Mouse (Mus musculus) c-Kit-negative CD71-positive TER-119-positive erythroid progenitor cells, embryonic 14.5 days (primary cell): ENCODE measurements around the gene Nub1.
"Not testable (repeated sequence)": the region's sequence is repeated elsewhere in the genome, so short reads cannot be mapped to it uniquely, and the experiment has no call there.

ENCODE experiments used
- DNase-seq: peaks from one replicate; pipeline ENCODE4 v3.0.0-alpha.2; 2013; ENCODE audit warnings: low read depth, low spot score

Nub1 gene

DNA sequence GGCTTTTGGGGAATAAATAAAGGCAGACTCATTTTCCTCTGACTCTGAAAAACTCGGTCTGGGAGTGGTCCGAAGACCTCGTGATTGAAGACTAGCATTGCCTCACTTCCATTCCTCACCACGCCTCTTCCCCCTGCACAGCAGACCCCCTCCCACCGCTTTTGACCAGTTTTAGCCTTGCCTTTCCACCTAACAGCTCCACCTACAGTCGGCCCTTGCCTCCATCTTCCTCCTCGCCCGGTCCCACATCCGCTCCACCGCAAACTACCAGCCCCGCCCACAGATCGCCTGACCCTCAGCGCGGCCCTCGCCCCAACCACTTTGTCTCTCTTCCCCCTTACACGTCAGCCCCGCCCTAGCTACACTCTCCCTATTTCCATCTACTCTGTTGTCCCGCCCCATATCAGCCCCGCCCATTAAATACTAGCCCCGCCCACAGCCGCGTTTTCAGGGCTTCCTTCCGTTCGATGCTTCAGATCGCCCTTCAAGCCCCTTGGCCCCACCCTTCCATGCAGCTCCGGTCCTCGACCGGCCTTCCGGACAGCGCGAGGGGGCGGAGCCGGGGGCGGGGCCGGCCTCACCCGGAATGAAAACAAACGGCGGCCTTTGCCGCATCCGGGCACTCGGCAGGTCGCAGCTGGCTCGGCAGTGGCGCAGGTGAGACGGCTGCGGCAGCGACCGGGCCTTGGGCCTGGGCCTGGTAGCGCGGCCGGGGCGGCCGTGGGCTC, at the start of gene Nub1:
TSS of gene Nub1 (plus strand) at position 167 of the 728 bp plus-strand sequence.
- DNase-seq = peak; percentile 99

DNA sequence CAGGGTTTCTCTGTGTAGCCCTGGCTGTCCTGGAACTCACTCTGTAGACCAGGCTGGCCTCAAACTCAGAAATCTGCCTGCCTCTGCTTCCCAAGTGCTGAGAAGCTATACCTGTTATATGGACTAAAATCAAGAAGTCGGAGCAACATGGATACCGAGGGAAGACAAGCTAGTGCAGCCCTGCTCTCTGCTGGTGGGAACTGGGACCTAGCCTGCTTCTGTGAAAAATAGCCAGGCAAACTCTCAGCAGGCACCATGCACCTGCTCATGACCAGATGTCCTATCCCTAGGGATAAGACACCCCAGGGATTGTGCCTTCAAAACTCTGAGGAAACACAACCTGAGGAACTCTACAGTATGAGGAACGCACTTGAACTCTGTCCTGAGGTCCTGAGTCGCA, 48.3 kb upstream of the Nub1 start:
- no peak for DNase-seq

DNA sequence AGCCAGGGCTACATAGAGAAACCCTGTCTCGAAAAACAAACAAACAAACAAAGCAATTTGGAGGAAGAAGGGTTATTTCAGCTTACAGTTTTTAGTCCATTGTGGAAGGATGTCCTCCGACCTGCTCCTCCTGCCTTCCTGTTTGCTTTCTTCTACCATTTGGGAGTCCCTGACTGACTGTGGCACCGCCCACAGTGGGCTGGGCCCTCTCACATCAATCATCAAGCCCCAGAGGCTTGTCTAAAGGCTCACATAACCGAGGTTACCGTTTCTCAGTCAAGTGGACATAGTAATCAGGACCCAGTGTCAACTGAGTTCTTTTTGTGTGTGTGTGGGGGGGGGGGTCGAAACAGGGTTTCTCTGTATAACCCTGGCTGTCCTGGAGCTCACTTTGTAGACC, 47.2 kb upstream of the Nub1 start:
- no peak for DNase-seq

DNA sequence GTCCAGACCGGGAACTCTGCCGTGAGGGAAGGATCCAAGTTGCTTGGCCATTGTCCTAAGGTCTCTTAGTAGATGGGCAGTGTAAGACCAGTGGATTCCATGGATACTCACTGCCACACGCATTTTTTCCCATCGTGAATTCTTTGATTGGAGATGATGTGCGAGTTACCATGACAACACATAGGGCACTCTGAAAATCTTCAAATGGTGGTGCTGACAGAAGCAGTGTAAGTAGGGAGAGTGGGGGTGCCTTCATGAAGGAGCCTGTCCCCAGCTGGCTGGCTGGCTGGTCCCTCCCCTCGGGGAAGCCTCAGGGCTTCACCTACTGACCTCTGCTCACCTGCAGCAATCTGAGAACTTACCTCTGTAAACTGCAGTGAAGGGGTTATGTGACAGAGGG, 46.3 kb upstream of the Nub1 start:
- DNase-seq = no peak

DNA sequence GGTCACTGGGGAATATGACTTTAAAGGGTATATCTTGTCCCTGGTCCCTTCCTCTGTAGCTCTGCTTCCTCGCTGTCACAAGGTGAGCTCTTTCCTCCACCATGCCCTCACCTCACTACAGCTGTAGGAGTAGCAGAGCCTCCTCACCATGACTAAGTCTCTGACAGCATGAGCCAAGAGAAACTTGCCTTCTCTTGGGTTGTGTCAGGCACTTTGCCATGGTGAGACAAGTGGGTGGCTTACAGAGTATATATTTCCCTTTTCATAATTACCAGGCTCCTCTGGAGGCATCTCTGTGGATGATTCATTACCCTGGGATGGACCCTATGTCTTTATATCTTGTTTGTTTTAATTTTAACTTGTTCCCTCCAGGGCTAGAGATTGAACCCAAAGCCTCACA, 39.9 kb upstream of the Nub1 start:
- DNase-seq = no peak

DNA sequence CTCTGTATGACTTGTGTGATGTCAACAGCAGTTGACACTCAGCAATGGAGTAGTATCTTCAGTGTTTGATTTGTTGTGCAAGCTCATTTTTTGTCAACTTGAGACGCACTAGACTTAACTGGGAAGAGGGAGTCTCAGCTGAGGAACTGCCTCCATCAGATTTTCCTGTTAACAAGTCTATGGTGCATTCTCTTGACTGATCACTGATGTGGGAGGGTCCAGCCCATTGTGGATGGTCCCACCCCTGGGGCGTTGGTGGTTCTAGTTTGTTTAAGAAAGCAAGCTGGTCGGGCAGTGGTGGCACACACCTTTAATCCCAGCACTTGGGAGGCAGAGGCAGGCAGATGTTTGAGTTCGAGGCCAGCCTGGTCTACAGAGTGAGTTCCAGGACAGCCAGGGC, 36.1 kb upstream of the Nub1 start:
- DNase-seq = no peak

DNA sequence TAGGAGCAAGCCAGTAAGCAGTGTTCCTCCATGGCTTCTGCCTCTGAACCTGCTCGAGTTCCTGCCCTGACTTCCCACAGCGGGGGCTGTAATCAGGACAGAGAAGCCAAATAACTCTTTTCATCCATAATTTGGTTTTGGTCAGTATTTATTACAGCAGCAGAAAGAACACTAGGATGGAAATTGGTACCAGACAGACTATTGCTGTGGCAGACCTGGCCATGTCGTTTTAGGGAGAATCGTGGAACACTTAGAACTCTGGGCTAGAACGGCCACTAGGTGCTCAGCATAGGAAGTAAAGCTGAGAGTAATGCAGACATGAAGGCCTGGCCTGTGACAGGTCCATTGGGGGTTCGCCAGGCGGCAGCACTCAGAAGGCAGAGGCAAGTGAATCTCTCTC, 35.6 kb upstream of the Nub1 start:
- no peak for DNase-seq

DNA sequence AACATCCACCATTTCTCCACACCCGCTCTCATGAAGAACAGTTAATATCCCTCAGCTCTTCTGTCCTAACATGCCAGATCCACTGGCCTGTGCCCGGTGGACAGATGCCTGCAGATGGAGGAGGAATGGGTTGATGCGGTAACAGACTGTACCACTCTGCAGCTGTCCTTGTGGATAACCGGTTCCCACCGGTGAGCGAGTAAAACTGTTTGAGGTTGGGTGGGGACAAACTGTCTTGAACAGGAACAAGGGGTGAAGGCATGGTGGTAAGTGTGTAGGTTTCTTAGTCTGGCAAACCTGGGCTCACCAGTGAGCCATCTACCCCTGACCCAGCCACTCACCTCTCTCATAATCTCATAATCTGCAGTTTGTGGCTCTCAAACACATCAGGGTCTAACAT, 34.0 kb upstream of the Nub1 start:
- DNase-seq = no peak

DNA sequence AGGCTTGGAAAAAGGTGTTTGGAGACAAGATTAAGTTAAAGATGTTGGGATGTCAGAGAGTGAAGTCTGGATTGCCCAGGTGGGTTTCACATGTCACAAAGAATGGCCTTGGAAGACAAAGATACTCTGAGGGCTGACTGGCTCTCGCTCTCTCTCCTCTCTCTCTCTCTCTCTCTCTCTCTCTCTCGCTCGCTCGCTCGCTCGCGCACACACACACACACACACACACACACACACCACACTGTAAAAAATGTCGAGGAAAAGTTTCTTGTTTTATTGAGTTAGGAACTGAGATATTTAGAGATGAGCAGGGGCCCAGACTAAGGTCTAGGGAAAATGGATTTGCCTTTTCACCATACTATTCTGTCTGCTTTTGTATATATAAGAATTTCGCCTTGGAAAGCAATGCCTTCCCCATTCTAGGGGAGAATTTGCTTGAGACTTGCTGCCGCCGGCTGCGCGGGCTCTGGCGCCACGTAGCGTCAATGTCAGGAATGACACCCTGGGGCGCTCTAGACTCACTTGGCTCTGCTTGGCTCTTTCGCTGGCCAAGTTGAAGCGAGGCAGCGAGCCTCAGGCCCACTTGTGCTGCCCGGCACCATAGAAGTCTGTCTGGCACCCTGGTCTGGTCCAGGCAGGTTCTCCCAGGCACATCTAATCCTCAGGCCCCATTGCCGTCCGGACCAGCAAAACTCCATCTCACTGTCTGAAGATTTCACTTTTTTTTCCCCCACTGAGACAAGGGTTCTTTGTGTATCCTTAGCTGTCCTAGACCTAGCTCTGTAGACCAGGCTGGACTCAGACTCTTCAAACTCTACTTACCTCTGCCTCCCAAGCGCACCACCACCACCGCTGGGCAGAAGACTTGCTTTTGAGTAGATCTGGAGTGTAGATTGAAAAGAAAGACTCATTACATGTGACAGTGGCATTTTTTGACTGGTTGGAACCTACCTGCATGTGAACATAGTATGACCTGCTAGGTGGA, 33.3 kb upstream of the Nub1 start:
- peak; percentile 4 for DNase-seq

DNA sequence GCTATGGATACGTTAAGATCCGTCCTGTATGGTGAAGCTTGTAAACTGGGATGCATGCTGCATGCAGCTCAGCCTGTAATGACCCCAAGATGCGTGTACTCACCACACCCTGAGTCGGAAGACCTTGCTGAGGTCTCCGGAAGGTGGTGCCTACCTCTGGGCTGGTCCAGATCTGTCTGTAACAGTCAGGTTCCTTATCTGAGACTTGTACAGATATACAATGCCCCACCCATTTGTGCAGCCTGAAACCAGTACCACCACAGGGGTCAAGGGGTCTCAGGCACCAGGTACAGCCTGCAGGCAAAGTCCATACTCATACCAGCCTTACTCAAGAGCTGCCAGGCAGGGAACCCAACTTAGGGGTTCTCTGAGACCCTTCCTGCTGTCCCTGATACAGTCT, 32.6 kb upstream of the Nub1 start:
- no peak for DNase-seq

DNA sequence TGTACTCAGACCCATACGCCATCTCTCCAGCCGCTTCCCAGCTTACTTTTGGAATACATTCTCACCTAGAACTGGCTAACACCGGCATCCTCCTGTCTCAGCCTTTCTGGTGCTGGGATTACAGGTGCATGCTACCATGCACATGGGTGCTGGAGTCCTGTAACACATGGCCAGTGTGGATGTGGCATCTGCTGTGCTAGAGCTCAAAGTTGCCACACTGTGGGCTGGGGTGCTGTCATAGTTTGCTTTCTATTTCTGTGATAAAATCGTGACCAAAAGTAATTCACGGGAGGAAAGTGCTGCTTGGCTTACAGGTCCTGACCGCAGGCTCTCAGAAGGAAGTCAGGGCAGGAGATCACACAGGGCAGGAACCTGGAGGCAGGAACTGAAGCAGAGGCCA, 30.8 kb upstream of the Nub1 start:
- no peak for DNase-seq

DNA sequence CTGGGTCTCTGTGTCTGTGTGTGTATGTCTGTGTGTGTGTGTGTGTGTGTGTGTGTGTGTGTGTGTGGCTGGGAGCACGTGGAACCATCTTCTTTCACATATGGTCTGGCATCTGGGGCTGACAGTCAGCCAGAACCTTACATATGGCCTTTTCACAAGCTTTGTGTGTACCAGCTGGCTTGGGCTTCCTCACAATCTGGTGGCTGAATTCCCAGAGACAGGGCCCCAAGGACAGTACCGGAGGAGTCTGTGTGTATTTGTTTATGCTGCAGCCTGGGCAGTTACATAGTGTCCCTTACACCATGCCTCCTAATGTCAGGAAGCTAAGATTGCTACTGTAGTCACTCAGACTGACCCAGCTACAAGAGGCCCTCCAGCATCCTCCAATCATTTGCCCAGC, 28.2 kb upstream of the Nub1 start:
- DNase-seq = no peak

DNA sequence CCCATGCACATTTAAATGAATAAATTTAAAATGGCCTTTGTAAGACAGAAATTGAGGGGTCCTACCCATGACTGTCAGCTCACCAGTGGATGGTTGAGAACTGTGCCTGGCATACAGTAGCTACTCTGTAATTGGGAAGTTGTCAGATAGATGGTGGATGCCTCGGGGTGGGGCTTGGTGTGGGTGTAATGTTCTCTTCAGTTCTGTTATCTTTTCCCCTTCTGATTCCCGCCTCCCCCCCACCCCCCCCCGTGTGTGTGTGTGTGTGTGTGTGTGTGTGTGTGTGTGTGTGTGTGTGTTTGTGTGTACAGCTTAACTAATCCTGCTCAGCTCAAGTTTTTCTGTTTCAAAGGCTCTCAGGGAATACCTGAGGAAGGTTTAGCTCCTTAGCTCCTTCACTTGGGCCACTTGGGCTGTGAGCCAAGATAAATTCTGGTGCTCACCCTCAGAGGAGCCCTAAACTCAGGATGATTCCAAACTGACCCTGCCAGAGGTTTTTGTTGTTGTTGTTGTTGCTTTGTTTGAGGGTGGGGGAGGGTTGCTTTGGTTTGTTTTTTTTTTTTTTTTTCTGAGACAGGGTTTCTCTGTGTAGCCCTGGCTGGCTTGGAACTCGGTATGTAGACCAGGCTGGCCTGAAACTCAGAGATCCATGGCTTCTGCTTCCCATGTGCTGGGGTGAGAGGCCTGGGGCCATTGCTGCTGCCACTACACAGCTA, 25.5 kb upstream of the Nub1 start:
- no peak for DNase-seq

DNA sequence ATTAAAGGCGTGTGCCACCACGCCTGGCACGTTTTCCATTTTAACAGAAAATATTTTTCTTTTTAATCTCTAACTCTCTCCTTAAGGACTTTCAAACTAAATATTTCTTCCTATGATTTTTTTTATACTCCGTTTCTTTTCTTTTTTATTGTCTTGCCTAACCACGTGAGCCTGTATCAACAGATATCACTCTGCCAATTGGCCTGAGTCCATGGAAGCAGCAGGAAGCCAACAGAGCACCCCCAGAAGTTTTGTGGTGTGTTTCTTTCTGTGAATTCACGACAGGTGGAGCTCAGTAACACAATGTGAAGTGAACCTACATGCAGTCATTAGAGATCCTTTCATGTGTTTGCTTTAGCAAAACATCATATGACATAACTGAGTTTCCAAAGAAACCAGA, 23.9 kb upstream of the Nub1 start:
- no peak for DNase-seq

DNA sequence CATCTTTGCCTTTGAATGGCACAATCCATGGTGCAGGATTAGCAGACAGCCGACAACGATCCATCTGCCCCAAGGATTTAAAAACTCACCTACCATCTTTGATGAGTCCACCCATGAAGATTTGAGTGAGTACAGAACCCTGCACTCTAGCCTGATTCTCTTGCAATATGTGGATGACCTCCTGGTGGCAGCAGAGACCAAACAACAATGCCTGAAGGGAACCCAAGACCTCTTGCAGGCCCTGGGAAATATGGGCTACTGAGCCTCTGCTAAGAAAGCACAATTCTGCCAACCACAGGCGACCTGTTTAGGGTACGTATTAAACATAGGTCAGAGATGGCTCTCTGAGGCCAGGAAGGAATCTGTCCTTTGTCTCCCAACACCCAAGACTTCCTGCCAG, 11.1 kb upstream of the Nub1 start:
- no peak for DNase-seq

DNA sequence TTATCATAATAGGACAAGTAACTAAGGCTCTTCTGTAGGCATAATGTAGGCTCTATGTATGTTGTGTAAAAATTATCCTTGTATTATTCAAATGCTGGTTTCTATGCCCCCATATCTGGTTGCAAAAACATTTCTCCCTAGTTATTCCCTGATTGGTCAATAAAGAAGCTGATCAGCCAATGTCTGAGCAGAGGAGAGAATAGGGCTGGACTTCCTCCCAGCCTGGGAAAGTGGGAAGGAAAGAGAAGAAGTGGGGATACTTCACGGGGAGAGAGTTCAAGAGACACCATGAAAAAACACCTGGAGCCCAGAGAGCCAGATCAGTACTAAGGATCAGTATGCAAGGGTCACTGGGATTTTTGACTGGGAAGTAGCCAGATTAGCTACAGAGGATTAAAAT, 3.9 kb upstream of the Nub1 start:
- no peak for DNase-seq

DNA sequence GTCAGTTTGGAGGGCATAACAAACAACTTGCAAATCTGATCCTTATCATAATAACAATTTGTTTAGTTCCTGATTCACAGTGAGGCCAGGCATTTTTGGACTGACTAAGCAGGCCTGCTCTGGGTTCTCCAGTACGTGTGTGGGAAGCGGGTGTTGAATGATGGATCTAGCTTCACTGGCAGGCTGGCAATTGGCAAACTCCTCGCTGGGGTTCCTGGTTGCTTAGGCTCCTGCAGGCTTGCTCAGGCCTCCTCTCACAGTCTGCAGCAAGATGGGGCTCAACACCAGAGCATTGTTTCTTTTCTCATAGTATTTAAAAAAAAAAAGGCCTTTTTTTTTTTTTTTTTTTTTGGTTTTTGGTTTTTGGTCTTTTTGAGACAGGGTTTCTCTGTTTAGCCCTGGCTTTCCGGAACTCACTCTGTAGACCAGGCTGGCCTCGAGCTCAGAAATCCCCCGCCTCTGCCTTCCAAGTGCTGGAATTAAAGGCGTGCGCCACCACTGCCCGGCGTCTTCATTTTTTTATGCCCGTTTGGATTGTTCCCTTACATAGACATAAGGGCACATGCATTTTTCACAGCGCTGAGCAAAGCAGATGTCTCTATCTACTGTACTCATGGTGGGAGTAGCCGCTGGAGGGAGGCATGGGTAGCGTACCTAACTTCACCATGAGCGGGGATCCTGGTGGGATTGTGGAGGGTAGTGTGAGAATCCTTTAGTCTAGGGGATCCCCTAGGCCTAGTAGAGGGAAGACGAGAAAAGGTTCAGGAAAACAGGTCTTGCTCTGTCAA, 560 bp upstream of the Nub1 start:
- no peak for DNase-seq

DNA sequence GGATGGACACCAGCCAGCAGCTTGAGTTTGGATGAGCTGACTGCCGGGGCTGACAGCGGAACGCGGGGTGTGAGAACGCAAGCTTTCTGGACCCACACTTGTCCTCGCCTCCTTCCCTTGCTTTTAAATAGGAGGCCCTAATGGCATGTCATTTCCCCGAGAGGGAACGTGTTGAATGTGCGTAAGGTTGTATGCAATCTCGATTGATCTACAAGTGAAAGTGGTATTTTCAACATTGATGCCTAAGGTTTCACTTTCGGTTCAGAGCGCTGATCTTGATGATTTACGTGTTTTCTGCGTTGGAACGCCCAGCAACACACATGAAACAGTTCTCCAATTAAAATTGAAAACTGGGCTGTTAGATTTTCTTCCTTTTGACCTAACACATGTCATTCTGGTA, 844 bp downstream of the Nub1 start:
- DNase-seq = peak; percentile 62

DNA sequence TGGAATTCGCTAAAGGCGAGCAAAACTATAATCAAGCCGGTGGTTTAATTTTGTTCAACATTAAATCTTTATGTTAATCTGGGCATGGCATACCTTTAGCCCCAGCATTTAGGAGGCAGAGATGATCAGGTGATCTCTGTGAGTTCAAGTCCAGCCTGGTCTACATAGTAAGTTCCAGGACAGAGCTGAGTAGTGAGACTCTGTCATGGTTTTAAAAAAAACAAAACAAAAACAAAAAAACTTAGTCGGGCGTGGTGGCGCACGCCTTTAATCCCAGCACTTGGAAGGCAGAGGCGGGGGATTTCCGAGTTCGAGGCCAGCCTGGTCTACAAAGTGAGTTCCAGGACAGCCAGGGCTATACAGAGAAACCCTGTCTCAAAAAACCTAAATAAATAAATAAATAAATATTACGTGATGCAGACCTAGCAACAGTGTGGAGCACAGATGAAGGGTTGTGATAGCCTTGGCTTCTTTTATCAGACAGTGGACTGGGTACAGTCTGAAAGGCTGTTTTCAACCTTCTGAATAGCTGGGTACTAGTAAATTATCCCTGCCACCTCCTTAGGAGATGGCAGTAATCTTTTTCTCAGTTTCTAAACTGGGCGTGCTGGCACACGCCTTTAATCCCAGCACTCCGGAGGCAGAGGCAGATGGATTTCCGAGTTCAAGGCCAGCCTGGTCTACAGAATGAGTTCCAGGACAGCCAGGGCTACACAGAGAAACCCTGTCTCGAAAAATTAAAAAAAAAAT, 1.5 kb downstream of the Nub1 start:
- DNase-seq = not testable (repeated sequence)

DNA sequence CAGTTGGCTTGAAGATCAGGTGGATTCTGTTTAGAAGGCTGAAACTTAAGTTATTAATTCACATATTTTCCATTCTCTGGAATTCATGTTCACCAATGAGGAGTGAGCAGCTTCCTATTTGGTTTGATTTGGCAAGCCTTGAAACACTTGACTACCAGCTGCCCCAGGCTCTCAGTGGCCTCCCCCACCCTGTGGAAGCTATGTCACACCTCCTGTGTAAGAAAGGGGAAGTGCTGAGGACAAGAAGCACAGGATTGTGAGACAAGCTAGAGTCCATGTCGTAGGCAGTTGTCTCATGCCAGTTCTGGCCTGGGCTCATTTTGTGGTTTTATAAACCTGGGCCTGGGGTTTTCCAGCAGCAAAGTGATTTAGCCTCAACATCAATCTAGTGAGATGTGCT, 2.4 kb downstream of the Nub1 start:
- no peak for DNase-seq

DNA sequence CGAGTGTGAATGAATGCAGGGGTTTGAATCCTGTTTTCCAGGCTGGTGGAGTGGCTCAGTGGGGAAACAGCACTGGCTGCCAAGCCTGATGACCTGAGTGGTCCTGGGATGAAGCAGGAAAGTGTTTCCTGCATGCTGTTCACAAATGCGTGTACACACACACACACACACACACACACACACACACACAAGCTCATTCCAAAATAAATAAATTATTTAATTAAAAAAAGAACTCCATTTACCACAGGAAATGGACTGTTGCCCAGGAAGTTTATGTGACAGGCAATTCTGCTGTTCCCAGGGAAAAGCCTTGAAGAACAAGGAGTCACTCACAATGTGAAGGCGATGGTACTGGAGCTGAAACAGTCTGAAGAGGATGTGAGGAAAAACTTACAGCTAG, 11.4 kb downstream of the Nub1 start:
- no peak for DNase-seq
